Mouse (Mus musculus) lung, postnatal 0 days (tissue): ENCODE data around the gene Sike1. TPM values are rescaled to one million over a fixed set of nuclear protein-coding genes. Genes with fewer than 3 reads are reported as not detected.

ENCODE experiments used
- ATAC-seq: fragments of 200-750 bp; cut with Nextera tagmentation; 2 replicates; pipeline ENCODE4 v1.8.0; 2017; ENCODE audit warnings: moderate library complexity
- DNase-seq: peaks from one replicate; pipeline ENCODE4 v3.0.0-alpha.2; 2016; ENCODE audit warnings: low spot score
- H3K27ac ChIP-seq: fragments of 300-500 bp; sonication (generic); 2 replicates; pipeline ENCODE4 v1.5.1; 2014; ENCODE audit warnings: antibody characterized with exemption, mild to moderate bottlenecking, low read length, mixed read lengths
- H3K27me3 ChIP-seq: fragments of 300-500 bp; sonication (generic); replicated peaks from 2 replicates; pipeline ENCODE4 v1.6.1; 2014; ENCODE audit warnings: low read length, mixed read lengths; ENCODE audit not compliant: insufficient read depth
- H3K36me3 ChIP-seq: fragments of 300-500 bp; sonication (generic); 2 replicates; pipeline ENCODE4 v1.6.1; 2014; ENCODE audit warnings: low read length, mixed read lengths; ENCODE audit not compliant: insufficient read depth
- H3K4me1 ChIP-seq: fragments of 300-500 bp; sonication (generic); 2 replicates; pipeline ENCODE4 v1.6.1; 2014; ENCODE audit warnings: antibody characterized with exemption, low read depth, low read length, mixed read lengths; ENCODE audit not compliant: insufficient read depth
- H3K4me2 ChIP-seq: fragments of 300-500 bp; sonication (generic); replicated peaks from 2 replicates; pipeline ENCODE4 v1.6.1; 2014; ENCODE audit warnings: low read depth, mild to moderate bottlenecking, low read length, moderate library complexity, mixed read lengths
- H3K4me3 ChIP-seq: fragments of 300-500 bp; sonication (generic); 2 replicates; pipeline ENCODE4 v1.5.1; 2014; ENCODE audit warnings: low read depth, low read length
- H3K9ac ChIP-seq: fragments of 300-500 bp; sonication (generic); replicated peaks from 2 replicates; pipeline ENCODE4 v1.6.1; 2014; ENCODE audit warnings: low read depth, mild to moderate bottlenecking
- H3K9me3 ChIP-seq: fragments of 300-500 bp; sonication (generic); 2 replicates; pipeline ENCODE4 v1.6.1; 2016; ENCODE audit warnings: low read length, mixed read lengths
- CTCF ChIP-seq: IDR thresholded peaks from 2 replicates; pipeline ENCODE4 v1.5.1; 2016; ENCODE audit warnings: antibody characterized with exemption, mild to moderate bottlenecking
- EP300 ChIP-seq: IDR thresholded peaks from 2 replicates; pipeline ENCODE4 v1.6.1; 2016; ENCODE audit warnings: antibody characterized with exemption, mild to moderate bottlenecking, control low read depth
- WGBS: fragments of 180-500 bp; shearing (Covaris S2); extraction: QIAGEN DNeasy Blood & Tissue Kit; methylation state at CpG from one replicate; pipeline ENCODE4 v1.1.7; 2014; 5-methylcytosine and 5-hydroxymethylcytosine counted together
- polyA plus RNA-seq: library from polyadenylated mRNA; unstranded; fragments of >200 nt; fragmentation: Nextera tagmentation; extraction: Ambion mirVana; gene quantifications from 2 replicates; pipeline ENCODE4 v1.2.1, GENCODE M21; 2015

The Sike1 gene
- polyA plus RNA-seq, 1 experiment from 2014 or later, result 56.3 TPM

- DNase-seq, result no peak
- ATAC-seq, result no peak
- TF ChIP-seq EP300 (no peak), CTCF (no peak)
- Histone ChIP-seq H3K9ac (no peak overlapping the region), H3K36me3 (peaks cover 18% of the 10 kb centered on the region), H3K4me3 (no peak overlapping the region), H3K27ac (no peak overlapping the region), H3K27me3 (no peaks in the 10 kb centered on the region), H3K4me1 (peaks cover 3% of the 10 kb centered on the region; the same call in 1 of the 2 replicates), H3K4me2 (no peak overlapping the region), H3K9me3 (no peaks in the 10 kb centered on the region)
- WGBS, result 86% methylated on average over 5 of the region's 5 CpGs
Observed at GRCm38 (mm10) chr3:103056016-103056595, 60.6 kb downstream of the Sike1 start.

DNA sequence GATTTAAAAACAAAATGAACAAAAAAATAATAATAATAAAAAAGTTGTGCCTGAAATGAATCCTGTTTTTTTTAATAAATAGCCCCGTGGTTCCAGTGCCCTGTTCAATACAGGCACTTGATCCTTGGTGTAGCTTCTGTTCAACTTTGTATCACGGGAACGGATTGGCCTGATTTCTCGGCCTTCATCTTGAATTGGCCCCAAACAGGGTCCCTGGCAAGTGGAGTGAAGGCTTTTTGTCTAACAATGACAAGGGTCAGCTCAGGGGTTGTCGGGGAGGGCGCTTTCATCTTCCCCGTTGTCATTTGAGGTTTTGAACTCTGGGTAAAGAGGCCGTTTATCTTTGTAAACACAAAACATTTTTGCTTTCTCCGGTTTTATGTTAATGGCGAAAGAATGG, 62.2 kb downstream of the Sike1 start:
- WGBS, result 3% methylated on average over 10 of the region's 10 CpGs
- Histone ChIP-seq H3K27me3 (no peaks in the 10 kb centered on the region), H3K4me1 (peaks cover 3% of the 10 kb centered on the region; the same call in 1 of the 2 replicates), H3K36me3 (peaks cover 29% of the 10 kb centered on the region), H3K4me3 (peak overlapping the region; percentile 84), H3K4me2 (peak overlapping the region; percentile 59), H3K9me3 (no peaks in the 10 kb centered on the region), H3K9ac (no peak overlapping the region), H3K27ac (peak overlapping the region; percentile 97)
- ATAC-seq (peak; percentile 16), DNase-seq (no peak)
- no peak for TF ChIP-seq CTCF
- no peak for TF ChIP-seq EP300

Other genes starting within 250 kb of the Sike1 start
- gene Tshb, start 213.0 kb upstream of the Sike1 start, polyA plus RNA-seq, result 8.8 and 9.0 TPM in 2 replicates
- gene Sycp1, start 59.6 kb upstream of the Sike1 start, polyA plus RNA-seq, result not detected in 2 replicates
- gene Nr1h5, start 31.6 kb upstream of the Sike1 start, polyA plus RNA-seq, result 0.06 TPM in 1 of 2 replicates, not detected in the other
- gene Csde1, start 24.7 kb downstream of the Sike1 start, polyA plus RNA-seq, result 167 and 191 TPM in 2 replicates
- 48.0 and 53.6 TPM in 2 replicates for gene Nras, start 62.6 kb downstream of the Sike1 start, polyA plus RNA-seq
- 0.44 and 0.45 TPM in 2 replicates for gene Ampd1, start 78.3 kb downstream of the Sike1 start, polyA plus RNA-seq
- gene Dennd2c, start 106.9 kb downstream of the Sike1 start, polyA plus RNA-seq, result 3.4 and 3.5 TPM in 2 replicates
- 89.8 and 95.0 TPM in 2 replicates for gene Bcas2, start 175.9 kb downstream of the Sike1 start, polyA plus RNA-seq